Mouse (Mus musculus) CD4-positive, CD25-positive, alpha-beta regulatory T cell, adult 9 weeks (primary cell): Measurements from ENCODE around the gene Eif4e2. TPM values are rescaled to one million over a fixed set of nuclear protein-coding genes. Genes with fewer than 3 reads are reported as not detected.

Source experiments
- polyA plus RNA-seq: library from polyadenylated mRNA; unstranded; fragments of 100-300 nt; shearing (Covaris generic); gene quantifications from one replicate; pipeline ENCODE4 v1.2.1, GENCODE M21; 2017

Eif4e2 gene
- polyA plus RNA-seq: 143 TPM

GRCm38 (mm10) chr1:87213735-87214704, at the start of gene Eif4e2:
Gene Eif4e2, plus strand, starts transcription at chr1:87213914.

DNA sequence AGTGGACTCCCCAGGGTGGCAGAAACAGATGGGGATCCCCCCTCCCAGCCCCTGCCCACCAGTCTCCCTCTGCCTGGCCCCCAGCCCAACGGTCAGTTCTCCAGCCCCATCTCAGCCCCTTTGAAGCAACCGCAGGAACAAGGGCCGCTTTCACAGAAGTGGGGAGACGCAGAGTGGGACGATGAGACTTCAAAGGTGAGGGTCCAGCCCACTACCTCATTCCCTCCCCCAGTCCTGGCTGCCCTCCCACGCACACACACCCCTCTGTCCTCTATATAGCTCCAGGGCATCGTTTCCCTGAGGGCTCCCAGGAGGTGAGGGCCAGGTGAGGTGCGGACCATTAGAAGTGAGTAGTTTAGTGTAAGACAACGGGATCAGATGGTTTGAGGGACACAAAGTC, 30.7 kb upstream of the Eif4e2 start, which contains the start of gene Prss56:
Gene Prss56, plus strand, starts transcription at position 301 of the 400 bp plus-strand sequence.

GRCm38 (mm10) chr1:87190429-87190828, 23.3 kb upstream of the Eif4e2 start, which contains the start of gene Chrnd:
Gene Chrnd, plus strand, starts transcription at chr1:87190607.

GRCm38 (mm10) chr1:87204465-87204864, 9.2 kb upstream of the Eif4e2 start, which contains the start of gene Chrng:
Gene Chrng, plus strand, starts transcription at chr1:87204657.

GRCm38 (mm10) chr1:87264134-87265006, 50.7 kb downstream of the Eif4e2 start, which contains the start of gene Efhd1:
Gene Efhd1, plus strand, starts transcription at chr1:87264363.

Other genes with a start within 250 kb of the Eif4e2 start
- not detected for gene Alppl2, start 124.0 kb upstream of the Eif4e2 start, polyA plus RNA-seq
- gene Alpi, start 112.3 kb upstream of the Eif4e2 start, polyA plus RNA-seq: not detected
- not detected for gene Akp3, start 88.9 kb upstream of the Eif4e2 start, polyA plus RNA-seq
- gene Ecel1, start 57.4 kb upstream of the Eif4e2 start, polyA plus RNA-seq: 0.46 TPM
- not detected for gene Prss56, start 30.6 kb upstream of the Eif4e2 start, polyA plus RNA-seq
- not detected for gene Chrnd, start 23.3 kb upstream of the Eif4e2 start, polyA plus RNA-seq
- gene Chrng, start 9.3 kb upstream of the Eif4e2 start, polyA plus RNA-seq: not detected
- gene Efhd1, start 50.4 kb downstream of the Eif4e2 start, polyA plus RNA-seq: not detected
- gene Gigyf2, start 113.1 kb downstream of the Eif4e2 start, polyA plus RNA-seq: 79.4 TPM
- gene Kcnj13, start 180.8 kb downstream of the Eif4e2 start, polyA plus RNA-seq: 1.7 TPM